Mouse (Mus musculus) hindbrain, embryonic 11.5 days (tissue): ENCODE measurements around the gene Stk31. TPM values are rescaled to one million over a fixed set of nuclear protein-coding genes. Genes with fewer than 3 reads are reported as not detected.

Experiments used
- ATAC-seq: fragments of 200-750 bp; cut with Nextera tagmentation; 2 replicates; pipeline ENCODE4 v1.8.0; 2017; ENCODE audit warnings: mild to moderate bottlenecking, moderate TSS enrichment, moderate library complexity; ENCODE audit not compliant: low FRiP score
- DNase-seq: peaks from one replicate; pipeline ENCODE4 v3.0.0-alpha.2; 2015; ENCODE audit warnings: low spot score
- H3K27ac ChIP-seq: fragments of 300-500 bp; sonication (generic); 2 replicates; pipeline ENCODE4 v1.5.1; 2014; ENCODE audit warnings: mild to moderate bottlenecking, low read depth, low read length
- H3K27me3 ChIP-seq: fragments of 300-500 bp; sonication (generic); 2 replicates; pipeline ENCODE4 v1.6.1; 2014; ENCODE audit warnings: mild to moderate bottlenecking, low read length, moderate library complexity, mixed read lengths; ENCODE audit not compliant: control insufficient read depth, insufficient read depth
- H3K36me3 ChIP-seq: fragments of 300-500 bp; sonication (generic); 2 replicates; pipeline ENCODE4 v1.6.1; 2014; ENCODE audit warnings: mild to moderate bottlenecking, low read length, moderate library complexity, mixed read lengths; ENCODE audit not compliant: control insufficient read depth, insufficient read depth
- H3K4me1 ChIP-seq: fragments of 300-500 bp; sonication (generic); replicated peaks from 2 replicates; pipeline ENCODE4 v1.6.1; 2014; ENCODE audit warnings: low read length, mixed read lengths; ENCODE audit not compliant: control insufficient read depth, insufficient read depth
- H3K4me2 ChIP-seq: fragments of 300-500 bp; sonication (generic); replicated peaks from 2 replicates; pipeline ENCODE4 v1.6.1; 2014; ENCODE audit warnings: mild to moderate bottlenecking, low read depth, low read length
- H3K4me3 ChIP-seq: fragments of 300-500 bp; sonication (generic); 2 replicates; pipeline ENCODE4 v1.5.1; 2014; ENCODE audit warnings: low read depth, low read length
- H3K9ac ChIP-seq: fragments of 300-500 bp; sonication (generic); 2 replicates; pipeline ENCODE4 v1.6.1; 2014; ENCODE audit warnings: low read depth, low read length
- H3K9me3 ChIP-seq: fragments of 300-500 bp; sonication (generic); 2 replicates; pipeline ENCODE4 v1.6.1; 2016; ENCODE audit warnings: low read length; ENCODE audit not compliant: control insufficient read depth
- WGBS: fragments of 180-500 bp; shearing (Covaris S2); extraction: QIAGEN DNeasy Blood & Tissue Kit; methylation state at CpG from one replicate; pipeline ENCODE4 v1.1.7; 2014; 5-methylcytosine and 5-hydroxymethylcytosine counted together
- polyA plus RNA-seq: library from polyadenylated mRNA; unstranded; fragments of >200 nt; fragmentation: Nextera tagmentation; extraction: Ambion mirVana; gene quantifications from 2 replicates; pipeline ENCODE4 v1.2.1, GENCODE M21; 2014

Stk31 gene
- polyA plus RNA-seq, 1 experiment from 2014 or later, result not detected

DNA sequence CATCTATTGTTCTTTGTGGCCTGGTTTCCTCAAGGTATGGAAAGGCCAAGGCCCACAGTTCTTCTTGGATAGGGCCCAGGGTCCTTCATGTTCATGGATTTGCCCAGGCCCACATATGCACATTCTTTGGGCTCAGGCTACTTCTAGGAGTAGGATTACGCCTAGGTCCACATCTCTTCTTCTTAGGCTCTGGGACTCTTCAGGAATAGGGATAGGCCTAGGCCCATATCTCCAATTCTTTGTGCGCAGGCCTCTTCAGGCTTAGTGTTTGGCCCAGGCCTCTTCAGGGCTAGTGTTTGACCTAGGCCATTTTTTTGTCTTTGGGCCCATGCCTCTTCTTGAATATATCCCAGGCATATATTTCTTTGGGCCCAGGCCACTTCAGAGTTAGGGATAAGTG, 87.8 kb downstream of the Stk31 start:
- Histone ChIP-seq H3K4me1 (no peaks in the 10 kb centered on the region), H3K9ac (no peak overlapping the region), H3K36me3 (no peaks in the 10 kb centered on the region), H3K4me2 (no peak overlapping the region), H3K9me3 (no peaks in the 10 kb centered on the region), H3K27ac (no peak overlapping the region), H3K4me3 (no peak overlapping the region), H3K27me3 (no peaks in the 10 kb centered on the region)
- WGBS, result 86% methylated on average over 2 of the region's 2 CpGs
- DNase-seq (no peak), ATAC-seq (no peak)

- H3K9ac ChIP-seq, result no peak overlapping the region
- H3K27me3 ChIP-seq, result no peaks in the 10 kb centered on the region
- no peak overlapping the region for H3K4me3 ChIP-seq
- DNase-seq (no peak), ATAC-seq (no peak)
- H3K27ac ChIP-seq, result no peak overlapping the region
- no peaks in the 10 kb centered on the region for H3K36me3 ChIP-seq
- no peaks in the 10 kb centered on the region for H3K4me1 ChIP-seq
- 88% methylated on average over 9 of the region's 10 CpGs for WGBS
- H3K4me2 ChIP-seq, result no peak overlapping the region
- no peaks in the 10 kb centered on the region for H3K9me3 ChIP-seq
Measured at GRCm38 (mm10) chr6:49491526-49491925, 96.1 kb downstream of the Stk31 start.

- Histone ChIP-seq H3K9ac (no peak overlapping the region), H3K27ac (no peak overlapping the region), H3K4me1 (no peaks in the 10 kb centered on the region), H3K4me2 (no peak overlapping the region), H3K4me3 (no peak overlapping the region), H3K27me3 (no peaks in the 10 kb centered on the region), H3K9me3 (no peaks in the 10 kb centered on the region), H3K36me3 (no peaks in the 10 kb centered on the region)
- ATAC-seq (no peak), DNase-seq (peak; percentile 83)
- WGBS, result 8% methylated on average over 6 of the region's 6 CpGs
Measured at GRCm38 (mm10) chr6:49519053-49519452, 123.6 kb downstream of the Stk31 start.

Other genes starting within 250 kb of the Stk31 start
- 132 and 133 TPM in 2 replicates for gene Igf2bp3, start 180.6 kb upstream of the Stk31 start, polyA plus RNA-seq
- 56.7 and 82.9 TPM in 2 replicates for gene Tra2a, start 131.6 kb upstream of the Stk31 start, polyA plus RNA-seq
- gene Ccdc126, start 76.3 kb upstream of the Stk31 start, polyA plus RNA-seq, result 8.0 and 8.5 TPM in 2 replicates
- 3.4 and 6.9 TPM in 2 replicates for gene Fam221a, start 27.9 kb upstream of the Stk31 start, polyA plus RNA-seq